In the genomic region with DNA sequence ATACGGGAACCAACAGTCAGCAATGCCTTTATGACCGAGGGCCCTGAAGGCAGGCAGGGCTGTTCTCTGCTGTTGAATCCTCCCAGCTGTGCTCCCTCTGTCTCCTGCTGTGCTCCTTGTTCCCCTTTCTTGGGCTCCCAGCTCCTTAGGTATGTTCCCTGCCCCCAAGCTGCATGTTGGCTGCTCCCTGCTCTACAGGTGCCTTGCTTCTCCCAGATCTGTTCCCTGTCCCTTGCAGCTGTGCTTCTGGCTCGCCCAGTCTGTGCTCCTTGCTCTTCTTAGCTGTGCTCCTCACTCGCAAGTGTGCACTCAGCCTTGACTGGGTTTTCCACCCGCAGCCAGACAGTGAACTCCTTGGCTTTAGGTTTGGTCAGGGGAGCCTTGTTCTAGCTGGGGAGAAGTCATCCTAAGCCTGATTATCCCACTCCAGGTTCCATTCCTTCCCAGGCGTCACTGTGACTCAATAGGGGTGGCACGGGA, we compare ENCODE assay signal across 36 mouse cellular contexts. TPM values are rescaled to one million over a fixed set of nuclear protein-coding genes. Genes with fewer than 3 reads are reported as not detected.
DNase-seq lines count a peak whose midpoint lies in the region; ATAC-seq and TF ChIP-seq lines count a peak whose summit lies in the region.
"Had no signal": no experiment of that assay in that cellular context is flagged by ENCODE, and none has a peak within 500 bp of the region (broad histone marks: within the 10 kb centered on the region; RNA-seq: fewer than 3 reads in every experiment).

No protein-coding gene starts in this region.

- no peak overlapping the region for H3K9ac ChIP-seq in intestine, embryonic 15.5 days
- H3K9ac ChIP-seq in intestine, postnatal 0 days (ENCODE audit: low read depth, low read length), result no peak overlapping the region
- H3K9ac ChIP-seq: heart, embryonic 12.5 days; hindbrain, embryonic 14.5 days; limb, embryonic 12.5 days; liver, postnatal 0 days had no signal

- 0 out of 2 replicates have a peak, but pooled peaks have one; percentile 20 for ATAC-seq in intestine, embryonic 15.5 days
- ATAC-seq in intestine, postnatal 0 days, result no peak
- no peak for ATAC-seq in G1E (ENCODE audit: extremely low read depth, insufficient number of reproducible peaks, low FRiP score, poor library complexity, severe bottlenecking)
- ATAC-seq: forebrain, embryonic 14.5 days; liver, postnatal 0 days; midbrain, embryonic 16.5 days had no signal

- WGBS in intestine, embryonic 15.5 days, result 90% methylated on average over 7 of the region's 7 CpGs
- WGBS in intestine, postnatal 0 days, result 86% methylated on average over 7 of the region's 7 CpGs

- H3K27me3 ChIP-seq in intestine, embryonic 15.5 days (replicated peaks), result no peaks in the 10 kb centered on the region
- H3K27me3 ChIP-seq in intestine, postnatal 0 days (replicated peaks; ENCODE audit: control insufficient read depth, insufficient read depth, low read length), result no peaks in the 10 kb centered on the region
- no peaks in the 10 kb centered on the region for H3K27me3 ChIP-seq in G1E (ENCODE audit: insufficient read depth, low read length)
- H3K27me3 ChIP-seq: CH12.LX; heart, embryonic 12.5 days; limb, embryonic 12.5 days had no signal

- H3K36me3 ChIP-seq in intestine, embryonic 15.5 days, result no peaks in the 10 kb centered on the region
- H3K36me3 ChIP-seq in intestine, postnatal 0 days (ENCODE audit: control insufficient read depth, insufficient read depth), result peaks cover 19% of the 10 kb centered on the region
- H3K36me3 ChIP-seq in G1E (replicated peaks), result peaks cover 52% of the 10 kb centered on the region

- H3K4me2 ChIP-seq in intestine, embryonic 15.5 days (replicated peaks), result no peak overlapping the region
- H3K4me2 ChIP-seq in intestine, postnatal 0 days (replicated peaks; ENCODE audit: low read depth), result no peak overlapping the region
- H3K4me2 ChIP-seq: heart, embryonic 12.5 days; hindbrain, embryonic 14.5 days; limb, embryonic 12.5 days; midbrain, embryonic 11.5 days had no signal

- H3K4me1 ChIP-seq in intestine, embryonic 15.5 days (replicated peaks), result no peaks in the 10 kb centered on the region
- no peaks in the 10 kb centered on the region for H3K4me1 ChIP-seq in intestine, postnatal 0 days (replicated peaks; ENCODE audit: control insufficient read depth, insufficient read depth, low read length)
- H3K4me1 ChIP-seq in G1E (ENCODE audit: insufficient read depth, low read depth, low read length), result peaks cover 10% of the 10 kb centered on the region
- H3K4me1 ChIP-seq: limb, embryonic 12.5 days had no signal

- H3K9me3 ChIP-seq in intestine, embryonic 15.5 days, result no peaks in the 10 kb centered on the region
- H3K9me3 ChIP-seq in intestine, postnatal 0 days (ENCODE audit: control insufficient read depth), result no peaks in the 10 kb centered on the region
- H3K9me3 ChIP-seq in G1E (replicated peaks), result no peaks in the 10 kb centered on the region
- H3K9me3 ChIP-seq: heart, embryonic 12.5 days; limb, embryonic 12.5 days had no signal

- no peak for TF ChIP-seq CTCF in intestine, postnatal 0 days (IDR thresholded peaks at IDR 0.05; ENCODE audit: low read depth)
- no peak for TF ChIP-seq CTCF in G1E (IDR thresholded peaks at IDR 0.05; ENCODE audit: low read depth, low read length)

- H3K4me3 ChIP-seq in intestine, embryonic 15.5 days (replicated peaks), result no peak overlapping the region
- H3K4me3 ChIP-seq in intestine, postnatal 0 days (ENCODE audit: low read depth, low read length), result no peak overlapping the region
- H3K4me3 ChIP-seq in G1E (ENCODE audit: low read depth, low read length), result no peak overlapping the region
- H3K4me3 ChIP-seq: heart, embryonic 12.5 days; limb, embryonic 12.5 days had no signal

- H3K27ac ChIP-seq in intestine, embryonic 15.5 days, result no peak overlapping the region
- H3K27ac ChIP-seq in intestine, postnatal 0 days (ENCODE audit: low read depth, low read length), result no peak overlapping the region
- H3K27ac ChIP-seq: hindbrain, embryonic 14.5 days; kidney, postnatal 0 days; limb, embryonic 12.5 days had no signal

- DNase-seq in ES-CJ7 (ENCODE audit: low read depth, low spot score) (peak; percentile 9), G1E (ENCODE audit: low spot score) (peak; percentile 0), R1 (ENCODE audit: low read depth, low spot score) (peak; percentile 6)
- DNase-seq in embryo, embryonic 10 days (ENCODE audit: low spot score), result no peak
- DNase-seq in layer of hippocampus, postnatal 10 days (ENCODE audit: low spot score in 2 of 2), result no peak
- DNase-seq: adrenal gland, postnatal 10 days; cerebellum, postnatal 10 days; gastrocnemius, postnatal 25 days; heart, adult 18-20 months; heart, postnatal 4 days; kidney, adult 2 months; kidney, postnatal 4 days; layer of hippocampus, adult 9-11 months; liver, postnatal 0 days; lung, postnatal 36 days; right cerebral cortex, adult 18-20 months; spleen, adult 18-20 months; thymus, postnatal 14 days had no signal

RNA-seq across cellular contexts. Expression of a gene that starts 10.0 kb away (rescaled TPM):
- polyA plus RNA-seq in intestine, embryonic 15.5 days (2015; fragmentation: Nextera tagmentation; extraction: Ambion mirVana), result 14.0 and 14.1 TPM in 2 replicates
- 9.3 and 9.5 TPM in 2 replicates for polyA plus RNA-seq in intestine, postnatal 0 days (2015; fragmentation: Nextera tagmentation; extraction: Ambion mirVana)
- total RNA-seq in G1E (2014; fragmentation: Nextera tagmentation) (15.0 and 21.4 TPM in 2 replicates), G1E (2017) (11.8 and 14.7 TPM in 2 replicates)
- polyA plus RNA-seq in G1E (2012), result 2.3 and 3.4 TPM in 2 replicates
- total RNA-seq in layer of hippocampus, postnatal 10 days (2021), result 10 to 100 TPM; 12.9 to 15.4 TPM

RNA-seq across cellular contexts. Expression of a gene that starts 26.4 kb away (rescaled TPM):
- 0.05 and 0.44 TPM in 2 replicates for polyA plus RNA-seq in intestine, embryonic 15.5 days (2015; fragmentation: Nextera tagmentation; extraction: Ambion mirVana)
- 13.3 and 14.1 TPM in 2 replicates for polyA plus RNA-seq in intestine, postnatal 0 days (2015; fragmentation: Nextera tagmentation; extraction: Ambion mirVana)
- total RNA-seq in G1E (2014; fragmentation: Nextera tagmentation) (not detected in 2 replicates), G1E (2017) (not detected in 2 replicates)
- polyA plus RNA-seq in G1E (2012), result not detected in 2 replicates
- total RNA-seq in layer of hippocampus, postnatal 10 days (2021), result under 1 TPM in 1 of 2 experiments, not detected in 1; 0.54 TPM
- total RNA-seq: common myeloid progenitor, adult 5-6 weeks; gastrocnemius, adult 18-20 months; gastrocnemius, postnatal 25 days; megakaryocyte, adult 5-6 weeks had no signal
- polyA plus RNA-seq: C2C12; embryonic facial prominence, embryonic 11.5 days; forebrain, embryonic 14.5 days; heart, postnatal 0 days; hindbrain, embryonic 14.5 days; liver, adult 2 months; midbrain, embryonic 11.5 days; midbrain, embryonic 16.5 days; neural tube, embryonic 11.5 days had no signal

RNA-seq across cellular contexts. Expression of a gene that starts 30.9 kb away (rescaled TPM):
- polyA plus RNA-seq in intestine, embryonic 15.5 days (2015; fragmentation: Nextera tagmentation; extraction: Ambion mirVana), result 16.8 and 17.6 TPM in 2 replicates
- polyA plus RNA-seq in intestine, postnatal 0 days (2015; fragmentation: Nextera tagmentation; extraction: Ambion mirVana), result 6.0 and 7.2 TPM in 2 replicates
- total RNA-seq in G1E (2014; fragmentation: Nextera tagmentation) (21.4 and 43.3 TPM in 2 replicates), G1E (2017) (32.0 and 41.4 TPM in 2 replicates)
- 1.6 and 3.4 TPM in 2 replicates for polyA plus RNA-seq in G1E (2012)
- 10 to 100 TPM; 10.4 to 11.2 TPM for total RNA-seq in layer of hippocampus, postnatal 10 days (2021)

RNA-seq across cellular contexts. Expression of a gene that starts 33.0 kb away (rescaled TPM):
- 218 and 226 TPM in 2 replicates for polyA plus RNA-seq in intestine, embryonic 15.5 days (2015; fragmentation: Nextera tagmentation; extraction: Ambion mirVana)
- 85.8 and 87.1 TPM in 2 replicates for polyA plus RNA-seq in intestine, postnatal 0 days (2015; fragmentation: Nextera tagmentation; extraction: Ambion mirVana)
- total RNA-seq in G1E (2014; fragmentation: Nextera tagmentation) (291 and 319 TPM in 2 replicates), G1E (2017) (414 and 485 TPM in 2 replicates)
- 129 and 148 TPM in 2 replicates for polyA plus RNA-seq in G1E (2012)
- 10 to 100 TPM; 65.9 to 69.4 TPM for total RNA-seq in layer of hippocampus, postnatal 10 days (2021)

Comparison
In these comparisons a context has a peak if more than half of its experiments do, and no peak if none do; other contexts are left out.
1. DNase-seq: peak in ES-CJ7 (single experiment), G1E (single experiment) and R1 (single experiment); none in embryo, embryonic 10 days (single experiment) and layer of hippocampus, postnatal 10 days (0 of 2).